Mouse (Mus musculus) heart, adult 2 months (tissue): ENCODE measurements around the gene Stk36.

Experiments used
- CTCF ChIP-seq: fragments of 200-600 bp; IDR thresholded peaks from 2 replicates; pipeline ENCODE4 v1.8.1; 2022; ENCODE audit warnings: antibody characterized with exemption, mild to moderate bottlenecking, moderate library complexity
- EP300 ChIP-seq: fragments of 200-500 bp; IDR thresholded peaks from 2 replicates; pipeline ENCODE4 v1.6.1; 2011; ENCODE audit warnings: low read depth, low read length, control low read depth; ENCODE audit not compliant: insufficient read depth
- POLR2A ChIP-seq: fragments of 200-500 bp; IDR thresholded peaks from 2 replicates; pipeline ENCODE4 v1.6.1; 2011; ENCODE audit warnings: mild to moderate bottlenecking, low read depth, low read length, control low read depth; ENCODE audit not compliant: insufficient read depth

GRCm38 (mm10) chr1:74677843-74678242 lies 76.6 kb downstream of the Stk36 start:
- TF ChIP-seq EP300 (no peak), CTCF (no peak), POLR2A (no peak)
